Mouse (Mus musculus) liver, embryonic 12.5 days (tissue): Measurements from ENCODE around the gene Ccdc87. TPM values are rescaled to one million over a fixed set of nuclear protein-coding genes. Genes with fewer than 3 reads are reported as not detected.
"Not testable (repeated sequence)": the region's sequence is repeated elsewhere in the genome, so short reads cannot be mapped to it uniquely, and the experiment has no call there.

Experiments used
- ATAC-seq: fragments of 200-750 bp; cut with Nextera tagmentation; 2 replicates; pipeline ENCODE4 v1.8.0; 2017; ENCODE audit warnings: moderate number of reproducible peaks, mild to moderate bottlenecking, moderate library complexity
- H3K27ac ChIP-seq: fragments of 300-500 bp; sonication (generic); 2 replicates; pipeline ENCODE4 v1.5.1; 2016; ENCODE audit warnings: mild to moderate bottlenecking
- H3K27me3 ChIP-seq: fragments of 300-500 bp; sonication (generic); replicated peaks from 2 replicates; pipeline ENCODE4 v1.6.1; 2016; ENCODE audit warnings: mild to moderate bottlenecking, moderate library complexity
- H3K36me3 ChIP-seq: fragments of 300-500 bp; sonication (generic); 2 replicates; pipeline ENCODE4 v1.6.1; 2016; ENCODE audit warnings: mild to moderate bottlenecking, moderate library complexity
- H3K4me1 ChIP-seq: fragments of 300-500 bp; sonication (generic); 2 replicates; pipeline ENCODE4 v1.6.1; 2016
- H3K4me2 ChIP-seq: fragments of 300-500 bp; sonication (generic); 2 replicates; pipeline ENCODE4 v1.6.1; 2016; ENCODE audit warnings: mild to moderate bottlenecking, moderate library complexity
- H3K4me3 ChIP-seq: fragments of 300-500 bp; sonication (generic); 2 replicates; pipeline ENCODE4 v1.5.1; 2016; ENCODE audit warnings: mild to moderate bottlenecking, moderate library complexity
- H3K9ac ChIP-seq: fragments of 300-500 bp; sonication (generic); 2 replicates; pipeline ENCODE4 v1.6.1; 2016; ENCODE audit warnings: mild to moderate bottlenecking, moderate library complexity
- H3K9me3 ChIP-seq: fragments of 300-500 bp; sonication (generic); replicated peaks from 2 replicates; pipeline ENCODE4 v1.6.1; 2016; ENCODE audit warnings: mild to moderate bottlenecking, moderate library complexity
- WGBS: fragments of 180-500 bp; shearing (Covaris S2); methylation state at CpG from one replicate; pipeline ENCODE4 v1.1.7; 2016; ENCODE audit not compliant: insufficient replicate concordance; 5-methylcytosine and 5-hydroxymethylcytosine counted together
- polyA plus RNA-seq: library from polyadenylated mRNA; unstranded; fragments of >200 nt; fragmentation: Nextera tagmentation; extraction: Ambion mirVana; gene quantifications from 2 replicates; pipeline ENCODE4 v1.2.1, GENCODE M21; 2016

Ccdc87 gene
- polyA plus RNA-seq, 1 experiment from 2014 or later, result not detected

GRCm38 (mm10) chr19:4874613-4875012, 35.4 kb downstream of the Ccdc87 start:
- Histone ChIP-seq H3K27me3 (peaks cover 63% of the 10 kb centered on the region), H3K4me1 (peaks cover 33% of the 10 kb centered on the region)
- not testable (repeated sequence) for H3K4me3 ChIP-seq, H3K9me3 ChIP-seq, H3K27ac ChIP-seq, H3K4me2 ChIP-seq, H3K36me3 ChIP-seq, H3K9ac ChIP-seq, ATAC-seq
- 73% methylated on average over 1 of the region's 1 CpGs for WGBS

DNA sequence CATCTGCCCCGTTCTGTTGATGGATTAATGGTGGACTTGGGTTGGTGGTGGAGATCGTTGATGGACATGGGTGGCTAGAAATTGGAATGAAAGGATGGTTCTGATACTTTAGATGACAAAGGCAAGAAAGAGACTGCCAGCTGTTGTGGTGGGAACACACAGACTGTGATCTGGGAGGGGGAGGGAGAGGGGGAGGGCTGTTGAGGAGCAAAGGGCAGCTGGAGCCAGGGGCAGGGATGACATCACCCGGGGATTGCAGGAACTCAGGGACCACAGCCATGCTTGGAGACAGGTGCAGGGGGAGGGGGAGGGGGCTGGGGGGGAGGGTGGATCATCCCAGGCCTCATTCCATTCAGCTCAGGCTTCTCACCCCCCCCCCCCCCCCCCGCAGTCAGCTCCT, 37.1 kb downstream of the Ccdc87 start:
- 50% methylated on average over 3 of the region's 4 CpGs for WGBS
- Histone ChIP-seq H3K9me3 (no peaks in the 10 kb centered on the region), H3K27me3 (peaks cover 47% of the 10 kb centered on the region), H3K4me1 (peaks cover 42% of the 10 kb centered on the region), H3K9ac (no peak overlapping the region; the same call in 1 of the 2 replicates), H3K36me3 (peaks cover 15% of the 10 kb centered on the region), H3K4me2 (no peak overlapping the region), H3K27ac (no peak overlapping the region), H3K4me3 (no peak overlapping the region)
- ATAC-seq, result no peak

DNA sequence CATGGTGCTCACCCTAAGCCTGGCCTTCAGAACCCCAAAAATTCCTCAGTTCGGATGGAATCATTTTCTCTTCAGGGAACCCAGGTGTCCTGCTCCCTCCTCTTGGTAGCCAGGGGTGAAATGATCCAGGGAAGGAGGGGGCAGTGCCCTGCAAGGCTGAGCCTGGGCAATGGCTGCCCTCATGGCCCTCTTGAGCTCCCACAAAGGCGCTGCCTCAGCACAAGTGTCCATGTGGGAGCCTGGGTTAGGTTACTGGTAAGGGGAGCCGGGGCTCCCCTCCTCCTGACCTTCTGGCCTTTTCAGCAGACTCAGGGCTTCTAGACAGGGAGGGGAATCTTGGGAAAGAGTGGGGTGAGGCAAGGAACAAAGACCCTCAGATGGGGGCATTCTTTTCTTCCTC, 37.6 kb downstream of the Ccdc87 start:
- 65% methylated on average over 3 of the region's 3 CpGs for WGBS
- Histone ChIP-seq H3K9me3 (no peaks in the 10 kb centered on the region), H3K9ac (no peak overlapping the region; the same call in 1 of the 2 replicates), H3K27ac (no peak overlapping the region), H3K4me1 (peaks cover 46% of the 10 kb centered on the region), H3K36me3 (peaks cover 20% of the 10 kb centered on the region), H3K27me3 (peaks cover 42% of the 10 kb centered on the region), H3K4me3 (no peak overlapping the region), H3K4me2 (no peak overlapping the region)
- ATAC-seq, result no peak

DNA sequence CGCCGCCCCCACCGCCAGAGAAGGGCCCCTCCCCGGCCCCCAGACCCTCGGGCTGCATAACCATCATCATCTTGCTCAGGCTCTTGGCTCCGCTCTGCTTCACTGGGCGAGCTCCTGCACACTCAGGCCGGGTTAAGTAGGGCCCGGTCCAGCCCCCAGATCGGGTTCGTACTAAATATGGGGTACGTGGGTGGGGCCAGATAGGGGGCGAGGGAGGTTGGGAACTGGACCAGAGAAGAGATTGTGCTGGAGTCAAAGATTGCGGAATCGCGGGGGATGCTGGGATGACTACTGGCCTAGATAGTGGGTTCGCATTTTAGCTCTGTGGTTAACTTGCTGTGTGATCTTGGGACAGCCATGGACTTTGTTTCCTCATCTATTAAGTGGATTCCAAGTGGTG, 38.6 kb downstream of the Ccdc87 start, which contains the start of gene Actn3:
Gene Actn3 (minus strand): TSS at position 125 of the 400 bp plus-strand sequence.
- Histone ChIP-seq H3K4me1 (peaks cover 52% of the 10 kb centered on the region), H3K4me3 (peak within 1 kb of the TSS; percentile 92), H3K9ac (peak within 1 kb of the TSS; percentile 91), H3K9me3 (no peaks in the 10 kb centered on the region), H3K27me3 (peaks cover 32% of the 10 kb centered on the region), H3K4me2 (peak within 1 kb of the TSS; percentile 84), H3K27ac (peak within 1 kb of the TSS; percentile 85), H3K36me3 (peaks cover 30% of the 10 kb centered on the region)
- WGBS, result 9% methylated on average over 17 of the region's 17 CpGs
- ATAC-seq, result no peak

DNA sequence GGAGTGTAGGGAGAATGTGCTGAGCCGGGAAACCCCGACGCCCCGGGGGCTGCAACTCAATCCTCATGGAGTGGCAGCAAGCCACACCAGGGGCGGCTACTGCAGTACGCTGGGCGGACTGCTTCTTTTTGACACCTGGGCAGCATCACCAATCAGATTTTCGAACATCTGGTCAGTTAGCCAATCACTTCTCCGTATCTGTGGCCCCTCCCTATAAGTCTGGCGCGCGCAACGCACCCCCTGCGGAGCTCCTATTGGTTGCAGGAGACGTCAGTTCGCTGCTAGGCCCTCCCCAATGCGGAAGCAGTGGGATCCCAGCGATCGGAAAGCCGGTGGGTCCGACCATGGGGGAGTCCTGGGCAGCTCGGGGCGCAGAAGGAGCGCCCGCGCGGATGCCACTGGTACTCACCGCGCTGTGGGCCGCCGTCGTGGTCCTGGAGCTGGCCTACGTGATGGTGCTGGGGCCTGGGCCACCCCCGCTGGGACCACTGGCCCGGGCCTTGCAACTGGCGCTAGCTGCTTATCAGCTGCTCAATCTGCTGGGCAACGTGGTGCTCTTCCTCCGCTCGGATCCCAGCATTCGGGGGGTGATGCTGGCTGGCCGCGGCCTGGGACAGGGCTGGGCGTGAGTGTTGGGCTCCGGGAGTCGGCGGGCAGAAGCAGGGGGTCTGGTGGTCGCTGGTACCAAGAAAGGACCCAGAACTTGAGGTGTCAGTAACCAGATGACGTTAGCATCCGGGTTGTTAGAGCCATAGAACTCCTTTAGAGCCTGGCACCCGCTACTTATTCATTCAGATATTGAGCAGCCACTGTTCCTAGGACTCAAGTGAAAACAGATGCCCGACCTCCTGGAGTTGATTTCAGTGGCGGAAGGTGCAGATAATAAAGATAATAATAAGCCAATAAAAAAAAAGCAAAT, 39.5 kb downstream of the Ccdc87 start, which contains the start of gene Zdhhc24:
Gene Zdhhc24 (plus strand): TSS at position 264 of the 919 bp plus-strand sequence.
- Histone ChIP-seq H3K4me2 (peak within 1 kb of the TSS; percentile 84), H3K36me3 (peaks cover 39% of the 10 kb centered on the region), H3K9me3 (no peaks in the 10 kb centered on the region), H3K27me3 (peaks cover 25% of the 10 kb centered on the region; the same call in 1 of the 2 replicates), H3K4me3 (peak within 1 kb of the TSS; percentile 92), H3K4me1 (peaks cover 60% of the 10 kb centered on the region), H3K9ac (peak within 1 kb of the TSS; percentile 91), H3K27ac (peak within 1 kb of the TSS; percentile 85)
- peak; percentile 98 for ATAC-seq
- under 1% methylated on average over 52 of the region's 52 CpGs for WGBS

DNA sequence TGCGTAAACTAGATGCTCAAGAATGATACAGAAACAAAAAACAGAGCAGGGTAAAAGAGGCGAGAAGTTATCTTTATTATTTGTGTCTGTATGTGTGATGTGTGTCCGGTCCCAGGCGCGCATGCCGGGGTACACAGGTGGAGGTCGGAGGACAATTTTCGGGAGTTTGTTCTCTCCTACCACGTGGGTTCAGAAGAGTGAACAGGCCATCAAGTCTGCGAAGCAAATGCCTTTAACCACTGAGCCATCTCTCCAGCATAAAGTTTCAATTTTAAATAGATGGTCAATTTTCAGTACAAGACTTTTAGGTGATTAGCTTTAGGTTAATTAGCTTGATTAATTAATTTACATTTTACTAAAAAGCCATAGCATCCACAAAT, 40.1 kb downstream of the Ccdc87 start:
- H3K9me3 ChIP-seq, result no peaks in the 10 kb centered on the region
- H3K36me3 ChIP-seq, result peaks cover 46% of the 10 kb centered on the region
- peaks cover 25% of the 10 kb centered on the region; the same call in 1 of the 2 replicates for H3K27me3 ChIP-seq
- peak overlapping the region; percentile 84 for H3K4me2 ChIP-seq
- H3K27ac ChIP-seq, result peak overlapping the region; percentile 85
- 54% methylated on average over 10 of the region's 10 CpGs for WGBS
- H3K9ac ChIP-seq, result peak overlapping the region; percentile 91
- ATAC-seq, result no peak
- peak overlapping the region; percentile 92 for H3K4me3 ChIP-seq
- peaks cover 67% of the 10 kb centered on the region for H3K4me1 ChIP-seq

DNA sequence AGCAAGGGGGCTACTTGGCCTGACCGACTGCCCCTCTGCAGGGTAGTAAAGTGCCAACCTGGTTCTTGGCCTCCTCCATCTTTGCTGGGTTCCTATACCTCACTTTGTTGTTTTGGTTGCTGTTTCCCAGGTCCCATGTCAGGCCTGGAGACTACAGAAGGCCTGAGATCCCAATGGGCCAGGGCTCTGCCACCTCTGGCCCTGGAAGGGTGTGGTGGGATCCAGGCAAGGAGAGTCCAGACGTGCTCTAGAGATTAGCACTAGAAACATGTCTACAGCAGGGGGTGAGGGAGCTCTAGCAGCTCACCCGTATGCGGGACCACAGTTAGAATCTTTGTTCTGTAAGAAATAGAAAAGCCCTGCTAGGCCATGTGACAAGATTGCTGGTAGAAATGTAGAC, 44.8 kb downstream of the Ccdc87 start:
- Histone ChIP-seq H3K27ac (peak overlapping the region; percentile 73), H3K27me3 (no peaks in the 10 kb centered on the region), H3K4me2 (peak overlapping the region; percentile 30), H3K9ac (peak overlapping the region; percentile 47), H3K4me1 (peaks cover 54% of the 10 kb centered on the region), H3K36me3 (peaks cover 51% of the 10 kb centered on the region), H3K4me3 (no peak overlapping the region), H3K9me3 (no peaks in the 10 kb centered on the region)
- 47% methylated on average over 4 of the region's 4 CpGs for WGBS
- ATAC-seq, result peak; percentile 91

DNA sequence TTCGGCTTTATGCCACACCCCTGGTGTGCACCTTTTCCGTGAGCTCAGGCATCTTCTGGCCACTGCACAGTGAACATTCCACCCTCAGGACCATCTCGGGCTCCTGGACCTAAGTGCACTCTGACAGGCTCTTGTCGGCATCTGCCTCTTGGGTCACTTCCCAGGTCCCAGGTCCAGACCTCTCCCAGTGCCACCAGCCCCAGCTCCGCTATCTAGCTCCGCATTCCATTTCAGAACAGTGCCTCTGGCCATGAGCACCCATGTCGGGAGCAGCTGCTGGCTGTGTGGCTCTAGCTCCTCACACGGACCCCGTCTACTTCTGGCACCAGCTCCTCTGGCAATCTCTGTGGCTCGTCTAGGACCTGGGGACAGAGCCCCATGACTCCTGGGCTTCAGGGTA, 50.6 kb downstream of the Ccdc87 start:
- Histone ChIP-seq H3K27ac (0 out of 2 replicates have a peak overlapping the region, but pooled peaks have one; percentile 21), H3K27me3 (peaks cover 13% of the 10 kb centered on the region), H3K4me3 (no peak overlapping the region), H3K4me2 (no peak overlapping the region), H3K36me3 (0 out of 2 replicates have a peak, but pooled peaks cover 5% of the 10 kb centered on the region), H3K4me1 (peaks cover 36% of the 10 kb centered on the region), H3K9me3 (no peaks in the 10 kb centered on the region), H3K9ac (no peak overlapping the region)
- WGBS, result 77% methylated on average over 10 of the region's 10 CpGs
- ATAC-seq, result no peak

GRCm38 (mm10) chr19:4891798-4892197, 52.6 kb downstream of the Ccdc87 start:
- peaks cover 33% of the 10 kb centered on the region for H3K4me1 ChIP-seq
- H3K9me3 ChIP-seq, result no peaks in the 10 kb centered on the region
- peak overlapping the region; percentile 43 for H3K9ac ChIP-seq
- 11% methylated on average over 3 of the region's 3 CpGs for WGBS
- peaks cover 13% of the 10 kb centered on the region for H3K27me3 ChIP-seq
- H3K36me3 ChIP-seq, result no peaks in the 10 kb centered on the region
- no peak overlapping the region for H3K4me3 ChIP-seq
- peak overlapping the region; percentile 83 for H3K27ac ChIP-seq
- H3K4me2 ChIP-seq, result peak overlapping the region; percentile 50
- peak; percentile 95 for ATAC-seq

Other genes with a start within 250 kb of the Ccdc87 start
- gene Lrfn4, start 223.7 kb upstream of the Ccdc87 start, polyA plus RNA-seq, result 2.6 and 2.7 TPM in 2 replicates
- gene Rce1, start 213.7 kb upstream of the Ccdc87 start, polyA plus RNA-seq, result 35.9 and 39.3 TPM in 2 replicates
- gene Gm960, start 140.7 kb upstream of the Ccdc87 start, polyA plus RNA-seq, result 0.43 and 1.1 TPM in 2 replicates
- gene Sptbn2, start 128.2 kb upstream of the Ccdc87 start, polyA plus RNA-seq, result 0.14 and 0.30 TPM in 2 replicates
- 22.7 and 24.0 TPM in 2 replicates for gene Rbm4b, start 82.9 kb upstream of the Ccdc87 start, polyA plus RNA-seq
- gene Rbm4, start 45.5 kb upstream of the Ccdc87 start, polyA plus RNA-seq, result 30.7 and 32.6 TPM in 2 replicates
- 18.1 and 18.9 TPM in 2 replicates for gene Gm21992, start 27.8 kb upstream of the Ccdc87 start, polyA plus RNA-seq
- 62.0 and 63.5 TPM in 2 replicates for gene Rbm14, start 27.7 kb upstream of the Ccdc87 start, polyA plus RNA-seq
- gene Ccs, start within 50 bp of the Ccdc87 start, polyA plus RNA-seq, result 40.3 and 43.6 TPM in 2 replicates
- 13.1 and 17.8 TPM in 2 replicates for gene Ctsf, start 15.8 kb downstream of the Ccdc87 start, polyA plus RNA-seq
- 0.79 and 0.82 TPM in 2 replicates for gene Actn3, start 38.5 kb downstream of the Ccdc87 start, polyA plus RNA-seq
- gene Zdhhc24, start 39.3 kb downstream of the Ccdc87 start, polyA plus RNA-seq, result 13.9 and 15.9 TPM in 2 replicates
- gene Bbs1, start 67.3 kb downstream of the Ccdc87 start, polyA plus RNA-seq, result 1.6 and 1.8 TPM in 2 replicates
- 76.7 and 83.3 TPM in 2 replicates for gene Dpp3, start 88.9 kb downstream of the Ccdc87 start, polyA plus RNA-seq
- gene Peli3, start 103.8 kb downstream of the Ccdc87 start, polyA plus RNA-seq, result 0.20 and 0.44 TPM in 2 replicates
- gene Mrpl11, start 122.8 kb downstream of the Ccdc87 start, polyA plus RNA-seq, result 82.4 and 84.7 TPM in 2 replicates
- not detected in 2 replicates for gene Npas4, start 150.9 kb downstream of the Ccdc87 start, polyA plus RNA-seq
- 3.3 and 3.8 TPM in 2 replicates for gene Slc29a2, start 184.5 kb downstream of the Ccdc87 start, polyA plus RNA-seq
- gene B4gat1, start 199.5 kb downstream of the Ccdc87 start, polyA plus RNA-seq, result 10.9 and 13.2 TPM in 2 replicates
- gene AC124502.3, start 199.5 kb downstream of the Ccdc87 start, polyA plus RNA-seq, result 0.20 and 0.23 TPM in 2 replicates
- gene Brms1, start 202.0 kb downstream of the Ccdc87 start, polyA plus RNA-seq, result 40.4 TPM in 2 replicates
- 0.50 and 0.92 TPM in 2 replicates for gene Rin1, start 211.1 kb downstream of the Ccdc87 start, polyA plus RNA-seq
- 7.7 and 9.5 TPM in 2 replicates for gene Cd248, start 228.7 kb downstream of the Ccdc87 start, polyA plus RNA-seq
- 1.0 and 1.5 TPM in 2 replicates for gene Tmem151a, start 246.2 kb downstream of the Ccdc87 start, polyA plus RNA-seq
- 51.7 and 53.9 TPM in 2 replicates for gene Yif1a, start 249.2 kb downstream of the Ccdc87 start, polyA plus RNA-seq